Mouse (Mus musculus) liver, embryonic 16.5 days (tissue): Measurements from ENCODE around the gene Slc23a4. TPM values are rescaled to one million over a fixed set of nuclear protein-coding genes. Genes with fewer than 3 reads are reported as not detected.

Experiments used
- ATAC-seq: fragments of 200-750 bp; cut with Nextera tagmentation; 2 replicates; pipeline ENCODE4 v1.8.0; 2017; ENCODE audit warnings: low read depth, mild to moderate bottlenecking, moderate number of reproducible peaks, moderate library complexity
- H3K27ac ChIP-seq: fragments of 300-500 bp; sonication (generic); 2 replicates; pipeline ENCODE4 v1.5.1; 2014; ENCODE audit warnings: mild to moderate bottlenecking, low read length
- H3K27me3 ChIP-seq: fragments of 300-500 bp; sonication (generic); 2 replicates; pipeline ENCODE4 v1.6.1; 2014; ENCODE audit warnings: low read depth, low read length, mixed read lengths; ENCODE audit not compliant: control insufficient read depth, insufficient read depth
- H3K36me3 ChIP-seq: fragments of 300-500 bp; sonication (generic); 2 replicates; pipeline ENCODE4 v1.6.1; 2014; ENCODE audit warnings: mild to moderate bottlenecking; ENCODE audit not compliant: control insufficient read depth, insufficient read depth
- H3K4me1 ChIP-seq: fragments of 300-500 bp; sonication (generic); 2 replicates; pipeline ENCODE4 v1.6.1; 2014; ENCODE audit warnings: low read depth, low read length, mixed read lengths; ENCODE audit not compliant: control insufficient read depth
- H3K4me2 ChIP-seq: fragments of 300-500 bp; sonication (generic); 2 replicates; pipeline ENCODE4 v1.6.1; 2014; ENCODE audit warnings: low read depth, low read length, mixed read lengths
- H3K4me3 ChIP-seq: fragments of 300-500 bp; sonication (generic); 2 replicates; pipeline ENCODE4 v1.5.1; 2014; ENCODE audit warnings: low read depth, mild to moderate bottlenecking, low read length
- H3K9ac ChIP-seq: fragments of 300-500 bp; sonication (generic); 2 replicates; pipeline ENCODE4 v1.6.1; 2014; ENCODE audit warnings: low read depth, low read length
- H3K9me3 ChIP-seq: fragments of 300-500 bp; sonication (generic); replicated peaks from 2 replicates; pipeline ENCODE4 v1.6.1; 2016; ENCODE audit warnings: low read length; ENCODE audit not compliant: control insufficient read depth
- WGBS: fragments of 180-500 bp; shearing (Covaris S2); extraction: QIAGEN DNeasy Blood & Tissue Kit; methylation state at CpG from one replicate; pipeline ENCODE4 v1.1.7; 2014; ENCODE audit not compliant: insufficient replicate concordance; 5-methylcytosine and 5-hydroxymethylcytosine counted together
- polyA plus RNA-seq: library from polyadenylated mRNA; unstranded; fragments of >200 nt; fragmentation: Nextera tagmentation; extraction: Ambion mirVana; gene quantifications from 2 replicates; pipeline ENCODE4 v1.2.1, GENCODE M21; 2015

The Slc23a4 gene
- polyA plus RNA-seq, 1 experiment from 2014 or later, result 0.14 TPM

DNA sequence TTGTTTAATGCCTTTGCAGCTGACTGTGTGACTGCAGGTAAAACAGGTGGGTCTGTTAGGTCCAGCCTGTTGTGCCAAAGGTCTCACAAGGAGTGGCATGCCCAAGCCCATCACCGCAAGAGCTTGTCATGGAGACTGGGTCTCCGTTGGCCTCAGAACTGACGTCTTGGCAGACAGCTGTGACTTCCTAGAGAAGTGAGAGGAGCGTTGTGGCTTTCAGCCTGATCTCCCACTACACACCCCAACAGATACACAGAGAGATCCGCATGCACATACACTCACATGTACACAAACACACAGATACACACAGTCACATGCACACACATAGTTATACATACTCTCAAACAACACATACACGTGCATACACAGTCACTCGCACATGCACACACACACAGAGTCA lies 36.7 kb downstream of the Slc23a4 start:
- no peak overlapping the region for H3K9ac ChIP-seq
- no peaks in the 10 kb centered on the region for H3K36me3 ChIP-seq
- WGBS, result 69% methylated on average over 7 of the region's 7 CpGs
- no peak overlapping the region for H3K4me3 ChIP-seq
- no peaks in the 10 kb centered on the region for H3K4me1 ChIP-seq
- no peaks in the 10 kb centered on the region for H3K27me3 ChIP-seq
- ATAC-seq, result no peak
- H3K4me2 ChIP-seq, result no peak overlapping the region
- no peak overlapping the region for H3K27ac ChIP-seq
- H3K9me3 ChIP-seq, result no peaks in the 10 kb centered on the region

DNA sequence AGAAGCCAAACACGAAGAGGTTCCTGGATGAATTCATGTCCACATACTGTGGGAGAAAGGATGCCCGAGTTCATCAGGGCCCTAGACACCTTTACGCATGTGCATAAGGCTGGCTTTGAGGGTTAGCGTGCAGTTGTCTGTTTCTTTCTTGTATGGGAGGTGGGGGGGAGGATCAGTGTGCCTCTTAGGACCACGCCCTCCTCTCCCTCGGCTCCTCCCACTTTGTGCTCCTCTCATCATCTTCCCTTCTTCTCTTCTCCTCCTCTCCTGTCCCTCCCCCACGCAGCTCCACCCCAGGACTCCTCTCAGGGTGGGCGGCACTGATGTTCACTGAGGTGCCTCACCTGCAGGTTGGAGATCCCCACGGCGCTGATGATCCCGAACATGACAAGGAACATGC lies 39.7 kb downstream of the Slc23a4 start:
- Histone ChIP-seq H3K36me3 (no peaks in the 10 kb centered on the region), H3K4me2 (no peak overlapping the region), H3K9me3 (no peaks in the 10 kb centered on the region), H3K4me1 (no peaks in the 10 kb centered on the region), H3K9ac (no peak overlapping the region), H3K4me3 (no peak overlapping the region), H3K27ac (no peak overlapping the region), H3K27me3 (no peaks in the 10 kb centered on the region)
- ATAC-seq, result no peak
- 32% methylated on average over 11 of the region's 11 CpGs for WGBS

DNA sequence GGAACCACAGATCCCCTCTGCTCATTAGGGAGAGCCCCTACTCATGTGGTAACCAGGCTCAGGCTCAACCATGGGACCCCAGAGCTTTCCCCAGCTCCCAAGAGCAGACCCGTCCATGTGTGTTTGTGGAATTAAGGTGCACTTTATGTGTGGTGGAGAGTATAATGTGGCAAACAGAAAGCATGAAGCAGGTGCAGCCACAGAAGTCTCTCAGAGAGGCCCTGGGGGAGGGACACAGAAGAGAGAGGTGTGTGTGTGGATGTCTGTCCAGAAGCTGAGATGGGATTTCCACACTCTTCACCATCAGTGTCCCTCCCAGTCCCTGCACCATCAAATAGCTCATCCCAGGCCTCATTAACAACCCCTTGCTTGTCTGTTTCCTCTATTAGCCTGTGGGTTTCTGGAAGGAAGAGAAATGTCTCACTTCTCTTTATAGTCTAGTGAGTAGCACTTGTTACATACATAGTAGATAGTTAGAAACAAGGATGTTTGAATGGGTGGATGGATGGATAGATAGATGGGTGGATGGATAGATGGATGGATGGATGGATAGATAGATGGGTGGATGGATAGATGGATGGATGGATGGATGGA lies 41.6 kb downstream of the Slc23a4 start:
- Histone ChIP-seq H3K4me1 (no peaks in the 10 kb centered on the region), H3K36me3 (no peaks in the 10 kb centered on the region), H3K9me3 (no peaks in the 10 kb centered on the region), H3K4me3 (no peak overlapping the region), H3K4me2 (no peak overlapping the region), H3K27ac (no peak overlapping the region), H3K27me3 (no peaks in the 10 kb centered on the region), H3K9ac (no peak overlapping the region)
- no peak for ATAC-seq
- WGBS, result 55% methylated on average over 1 of the region's 1 CpGs

DNA sequence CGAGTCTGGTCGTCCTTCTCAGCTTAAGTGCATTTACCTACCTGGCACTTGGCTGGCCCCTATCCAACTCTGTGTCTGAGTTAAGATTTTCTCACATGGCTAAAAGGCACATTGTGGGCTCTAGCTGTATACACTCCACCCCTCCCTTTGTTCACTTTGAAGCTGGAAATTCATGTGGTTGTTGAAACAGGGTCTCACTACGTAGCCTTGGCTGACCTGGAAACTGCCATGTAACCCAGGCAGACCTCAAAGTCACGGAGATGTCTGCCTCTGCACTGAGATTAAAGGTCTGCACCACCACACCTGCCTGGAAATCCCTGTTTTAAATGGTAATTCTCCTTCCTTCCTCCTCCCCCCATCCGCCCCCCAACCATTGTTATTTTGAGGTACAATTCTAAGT lies 44.7 kb downstream of the Slc23a4 start:
- ATAC-seq, result no peak
- WGBS, result 63% methylated on average over 5 of the region's 5 CpGs

DNA sequence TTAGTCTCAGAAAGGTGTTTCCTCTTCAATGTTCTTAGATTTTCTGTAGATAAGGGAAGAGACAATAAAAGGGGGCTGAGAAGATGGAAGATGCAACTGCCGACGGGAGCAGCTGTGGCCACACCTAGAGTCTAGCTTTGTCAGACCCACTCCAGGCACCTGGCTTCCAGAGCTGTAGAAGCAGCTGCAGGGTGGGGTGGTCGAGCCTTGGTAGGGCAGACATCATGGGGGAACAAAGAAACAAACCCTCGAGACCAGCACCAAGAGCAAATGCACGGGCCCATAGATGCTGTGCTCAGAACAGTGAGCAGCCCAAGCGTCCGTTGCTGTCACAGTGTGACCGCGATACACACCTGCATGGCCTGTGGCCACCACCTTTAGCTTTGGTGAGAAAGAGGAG lies 45.8 kb downstream of the Slc23a4 start:
- Histone ChIP-seq H3K4me3 (no peak overlapping the region), H3K27me3 (no peaks in the 10 kb centered on the region), H3K9me3 (no peaks in the 10 kb centered on the region), H3K4me2 (no peak overlapping the region), H3K27ac (no peak overlapping the region), H3K36me3 (no peaks in the 10 kb centered on the region), H3K4me1 (no peaks in the 10 kb centered on the region; the same call in 1 of the 2 replicates), H3K9ac (no peak overlapping the region)
- 68% methylated on average over 9 of the region's 9 CpGs for WGBS
- no peak for ATAC-seq

More for the DNA sequence above, 44.7 kb downstream of the Slc23a4 start:
- no peak overlapping the region for H3K9ac ChIP-seq
- H3K4me1 ChIP-seq, result no peaks in the 10 kb centered on the region
- H3K4me2 ChIP-seq, result no peak overlapping the region
- no peaks in the 10 kb centered on the region for H3K9me3 ChIP-seq
- no peaks in the 10 kb centered on the region for H3K36me3 ChIP-seq
- no peak overlapping the region for H3K4me3 ChIP-seq
- no peaks in the 10 kb centered on the region for H3K27me3 ChIP-seq
- no peak overlapping the region for H3K27ac ChIP-seq

DNA sequence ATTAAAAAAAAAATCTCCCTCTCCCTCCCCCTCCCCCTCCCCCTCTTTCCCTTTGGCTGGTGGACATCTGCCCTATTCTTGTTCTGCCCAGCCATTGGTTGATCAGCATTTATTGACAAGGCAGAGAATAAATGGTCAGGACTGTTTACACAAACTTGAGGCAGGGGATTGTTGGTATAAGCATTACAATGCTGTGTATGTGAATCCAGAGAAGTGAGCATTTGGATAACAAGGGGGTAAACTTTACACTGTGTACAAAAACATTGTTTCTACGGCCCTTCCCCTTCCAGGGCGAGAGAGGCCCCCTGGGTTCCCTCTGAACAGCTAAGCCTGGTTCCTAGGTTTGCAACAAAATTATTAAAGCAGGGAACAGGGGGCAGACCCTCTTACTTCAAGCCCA lies 46.7 kb downstream of the Slc23a4 start:
- Histone ChIP-seq H3K36me3 (no peaks in the 10 kb centered on the region), H3K9ac (no peak overlapping the region), H3K4me2 (no peak overlapping the region), H3K9me3 (no peaks in the 10 kb centered on the region), H3K4me3 (no peak overlapping the region), H3K4me1 (no peaks in the 10 kb centered on the region; the same call in 1 of the 2 replicates), H3K27ac (no peak overlapping the region), H3K27me3 (no peaks in the 10 kb centered on the region)
- no peak for ATAC-seq
- 46% methylated on average over 2 of the region's 2 CpGs for WGBS

DNA sequence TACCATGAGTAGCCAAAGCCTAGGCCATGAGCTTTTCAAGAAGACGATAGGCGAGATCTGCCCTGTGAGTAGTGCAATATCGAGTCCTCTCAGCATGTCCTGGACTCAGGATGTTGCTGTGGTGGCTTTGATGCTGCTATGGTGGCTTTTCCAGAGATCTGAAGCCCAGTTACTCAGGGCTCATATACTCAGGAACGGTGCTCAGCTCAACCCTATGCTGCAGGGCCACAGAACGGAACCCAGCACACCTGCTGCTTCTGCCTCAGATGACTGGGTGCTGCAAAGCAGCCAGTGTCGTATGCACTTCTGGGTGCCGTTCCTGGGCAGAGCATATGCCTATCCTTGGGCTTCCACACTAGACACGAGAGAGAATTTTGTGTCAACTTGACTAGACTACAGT lies 48.8 kb downstream of the Slc23a4 start:
- no peaks in the 10 kb centered on the region; the same call in 1 of the 2 replicates for H3K4me1 ChIP-seq
- no peak for ATAC-seq
- 66% methylated on average over 8 of the region's 8 CpGs for WGBS

DNA sequence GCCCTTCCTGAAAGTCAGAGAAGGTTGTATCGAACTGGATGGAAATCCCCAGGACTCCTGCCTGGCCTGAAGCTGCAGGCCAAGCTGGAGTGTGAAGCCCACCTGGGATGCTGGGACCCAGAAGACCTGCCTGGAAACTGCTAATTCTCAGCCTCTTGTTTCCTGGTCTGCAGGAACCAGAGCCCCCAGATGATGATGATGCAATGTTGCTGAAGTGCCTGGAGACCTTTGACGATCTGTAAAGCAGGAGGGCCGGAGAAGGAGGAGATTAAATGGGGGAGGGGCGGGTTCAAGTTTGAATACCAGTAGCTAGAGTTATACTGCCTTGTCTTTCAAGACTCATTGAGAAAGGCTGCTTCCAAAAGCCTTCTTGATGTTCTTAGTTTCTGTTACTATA lies 49.3 kb downstream of the Slc23a4 start:
- Histone ChIP-seq H3K27ac (no peak overlapping the region), H3K4me2 (no peak overlapping the region), H3K9me3 (no peaks in the 10 kb centered on the region), H3K27me3 (no peaks in the 10 kb centered on the region), H3K9ac (no peak overlapping the region), H3K4me3 (no peak overlapping the region), H3K4me1 (no peaks in the 10 kb centered on the region; the same call in 1 of the 2 replicates), H3K36me3 (no peaks in the 10 kb centered on the region)
- 26% methylated on average over 4 of the region's 4 CpGs for WGBS
- ATAC-seq, result no peak

More for the DNA sequence above, 48.8 kb downstream of the Slc23a4 start:
- Histone ChIP-seq H3K36me3 (no peaks in the 10 kb centered on the region), H3K9me3 (no peaks in the 10 kb centered on the region), H3K4me2 (no peak overlapping the region), H3K4me3 (no peak overlapping the region), H3K9ac (no peak overlapping the region), H3K27me3 (no peaks in the 10 kb centered on the region), H3K27ac (no peak overlapping the region)

DNA sequence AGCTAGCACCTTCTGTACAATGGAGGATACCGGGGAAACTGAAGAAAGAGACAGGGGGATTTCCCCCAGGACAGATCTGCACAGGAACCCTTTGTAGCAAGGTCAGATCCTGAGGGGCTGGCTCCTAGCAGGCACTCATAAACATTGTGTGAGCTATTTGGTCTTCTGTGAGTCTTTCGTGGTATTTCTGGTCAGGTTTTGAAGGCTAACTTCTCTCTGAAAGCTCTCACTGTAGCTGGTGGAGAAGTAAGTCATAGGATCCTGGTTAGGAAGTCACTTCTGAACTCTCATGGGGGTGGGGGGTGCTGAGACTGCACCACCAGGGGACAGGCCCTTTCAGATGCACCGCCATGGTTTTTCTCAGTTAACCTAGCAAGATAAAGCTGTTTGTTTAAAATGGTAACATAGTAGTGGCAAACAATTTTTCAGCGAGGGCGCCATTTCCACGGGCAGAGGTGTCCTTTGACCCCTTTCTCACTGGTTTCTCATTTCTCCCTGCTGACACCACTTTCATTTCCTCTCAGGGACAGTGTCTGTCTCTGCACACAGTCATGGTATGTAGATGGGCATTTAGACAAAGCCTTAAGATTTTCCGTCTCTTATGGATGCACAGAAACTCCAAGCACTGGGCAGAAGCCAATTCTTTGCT lies 49.8 kb downstream of the Slc23a4 start:
- H3K27ac ChIP-seq, result peak overlapping the region; percentile 29; the same call in 1 of the 2 replicates
- WGBS, result 47% methylated on average over 7 of the region's 7 CpGs

More for the DNA sequence above, 49.8 kb downstream of the Slc23a4 start:
- H3K36me3 ChIP-seq, result no peaks in the 10 kb centered on the region
- no peaks in the 10 kb centered on the region; the same call in 1 of the 2 replicates for H3K4me1 ChIP-seq
- no peaks in the 10 kb centered on the region for H3K27me3 ChIP-seq
- H3K4me3 ChIP-seq, result no peak overlapping the region
- ATAC-seq, result no peak
- no peak overlapping the region for H3K9ac ChIP-seq
- no peaks in the 10 kb centered on the region for H3K9me3 ChIP-seq
- H3K4me2 ChIP-seq, result no peak overlapping the region
